Mouse (Mus musculus) hindlimb bud, embryonic 11.5 days (tissue): Measurements from ENCODE around the gene Rnf169.

ENCODE experiments used
- DNase-seq: peaks from one replicate; pipeline ENCODE4 v3.0.0-alpha.2; 2012; ENCODE audit warnings: low read depth, low spot score; ENCODE audit errors: extremely low spot score

The Rnf169 gene

GRCm38 (mm10) chr7:99980132-99980591, at the start of gene Rnf169:
Rnf169 (minus strand) TSS chr7:99980448.
- no peak for DNase-seq

- no peak for DNase-seq
Observed at GRCm38 (mm10) chr7:100029307-100029706, 49.1 kb upstream of the Rnf169 start.

GRCm38 (mm10) chr7:100027353-100027752, 47.1 kb upstream of the Rnf169 start:
- DNase-seq: no peak

GRCm38 (mm10) chr7:100017056-100017455, 36.8 kb upstream of the Rnf169 start:
- no peak for DNase-seq

GRCm38 (mm10) chr7:100014123-100014600, 33.9 kb upstream of the Rnf169 start:
- no peak for DNase-seq

- no peak for DNase-seq
Observed at GRCm38 (mm10) chr7:100012515-100012914, 32.3 kb upstream of the Rnf169 start.

GRCm38 (mm10) chr7:100012085-100012484, 31.8 kb upstream of the Rnf169 start:
- DNase-seq: no peak

- no peak for DNase-seq
Observed at GRCm38 (mm10) chr7:100010711-100011110, 30.5 kb upstream of the Rnf169 start.

GRCm38 (mm10) chr7:100009640-100010039, 29.4 kb upstream of the Rnf169 start:
- peak; percentile 52 for DNase-seq

GRCm38 (mm10) chr7:100008765-100009164, 28.5 kb upstream of the Rnf169 start:
- no peak for DNase-seq

- DNase-seq: no peak
Observed at GRCm38 (mm10) chr7:100006411-100006810, 26.2 kb upstream of the Rnf169 start.

GRCm38 (mm10) chr7:100005790-100006189, 25.5 kb upstream of the Rnf169 start, which contains the start of gene Chrdl2:
Chrdl2 (plus strand) TSS chr7:100006172.
- no peak for DNase-seq

- DNase-seq: no peak
Observed at GRCm38 (mm10) chr7:100003781-100004180, 23.5 kb upstream of the Rnf169 start.

- no peak for DNase-seq
Observed at GRCm38 (mm10) chr7:99998668-99999067, 18.4 kb upstream of the Rnf169 start.

GRCm38 (mm10) chr7:99995186-99995585, 14.9 kb upstream of the Rnf169 start:
- no peak for DNase-seq

GRCm38 (mm10) chr7:99993159-99993558, 12.9 kb upstream of the Rnf169 start:
- DNase-seq: no peak

- DNase-seq: no peak
Observed at GRCm38 (mm10) chr7:99990990-99991707, 10.9 kb upstream of the Rnf169 start.

- DNase-seq: no peak
Observed at GRCm38 (mm10) chr7:99989844-99990760, 9.9 kb upstream of the Rnf169 start.

GRCm38 (mm10) chr7:99988725-99989124, 8.5 kb upstream of the Rnf169 start:
- DNase-seq: no peak

GRCm38 (mm10) chr7:99982256-99983242, 2.3 kb upstream of the Rnf169 start:
- no peak for DNase-seq
